Mouse (Mus musculus) left cerebral cortex, postnatal 10 days (tissue): ENCODE data around the gene Scube3. TPM values are rescaled to one million over a fixed set of nuclear protein-coding genes. Genes with fewer than 3 reads are reported as not detected.
"Not testable (repeated sequence)": the region's sequence is repeated elsewhere in the genome, so short reads cannot be mapped to it uniquely, and the experiment has no call there.

Experiments used
- DNase-seq, 2 experiments: peaks; one replicate each; pipeline ENCODE4 v3.0.0; 2021 to 2022; ENCODE audit warnings: low spot score in 2 of 2, mixed read lengths in 1 of 2; ENCODE audit errors: extremely low spot score in 1 of 2
- intact Hi-C: fragments of 180-260 bp; cut with DNase I; formaldehyde crosslinking; loops from one replicate; pipeline ENCODE4 v1.15.1; 2025
- total RNA-seq, 2 experiments: library from RNA; stranded (reverse); gene quantifications; 2 replicates each; pipeline ENCODE4 v1.2.3; 2021

Gene Scube3
- total RNA-seq, 2 experiments from 2014 or later = 2.2 to 2.4 TPM

- intact Hi-C loops = no loop called here
- peak in 1 of 2 experiments; percentile 85 for DNase-seq
Measured at GRCm38 (mm10) chr17:28207591-28208313, 65.8 kb downstream of the Scube3 start, which contains the start of gene Def6. Def6 (plus strand) TSS chr17:28207778.

- intact Hi-C loops = no loop called here
- no peak for DNase-seq
Measured at GRCm38 (mm10) chr17:28208314-28208612, 66.3 kb downstream of the Scube3 start.

- DNase-seq = no peak
- intact Hi-C loops = no loop called here
Measured at GRCm38 (mm10) chr17:28209457-28210110, 67.6 kb downstream of the Scube3 start.

GRCm38 (mm10) chr17:28211921-28212341 lies 70.0 kb downstream of the Scube3 start:
- intact Hi-C loops = no loop called here
- DNase-seq = no peak

- no peak for DNase-seq
- intact Hi-C loops = no loop called here
Measured at GRCm38 (mm10) chr17:28212391-28212790, 70.5 kb downstream of the Scube3 start.

- DNase-seq = no peak
- intact Hi-C loops = no loop called here
Measured at GRCm38 (mm10) chr17:28213236-28213635, 71.3 kb downstream of the Scube3 start.

- intact Hi-C loops = no loop called here
Measured at GRCm38 (mm10) chr17:28216791-28217190, 74.8 kb downstream of the Scube3 start.

GRCm38 (mm10) chr17:28217721-28218649 lies 76.0 kb downstream of the Scube3 start:
- intact Hi-C loops = no loop called here
- DNase-seq = peak in 1 of 2 experiments; percentile 79

More at GRCm38 (mm10) chr17:28216791-28217190, 74.8 kb downstream of the Scube3 start:
- DNase-seq = no peak

- intact Hi-C loops = loop anchor here (10.0 kb wide), 1 partner anchor 302 kb away; no protein-coding TSS in a partner anchor
- DNase-seq = not testable (repeated sequence)
Measured at GRCm38 (mm10) chr17:28222463-28222862, 80.5 kb downstream of the Scube3 start.

- intact Hi-C loops = loop anchor here (10.0 kb wide), 1 partner anchor 301 kb away; no protein-coding TSS in a partner anchor
- peak; percentile 75 to 94 for DNase-seq
Measured at GRCm38 (mm10) chr17:28223561-28224391, 81.8 kb downstream of the Scube3 start.

Other genes with a start within 250 kb of the Scube3 start
- gene Anks1, start 232.8 kb upstream of the Scube3 start, total RNA-seq = 10 to 100 TPM; 37.3 to 37.7 TPM
- 10 to 100 TPM; 35.2 to 38.3 TPM for gene Taf11, start 232.3 kb upstream of the Scube3 start, total RNA-seq
- gene Tcp11, start 61.5 kb upstream of the Scube3 start, total RNA-seq = 1 to 10 TPM; 1.6 to 2.4 TPM
- 10 to 100 TPM; 87.3 to 95.6 TPM for gene Zfp523, start 35.0 kb downstream of the Scube3 start, total RNA-seq
- 1 to 10 TPM; 4.9 to 5.4 TPM for gene Def6, start 65.6 kb downstream of the Scube3 start, total RNA-seq
- 10 to 100 TPM; 19.4 to 23.8 TPM for gene Ppard, start 90.6 kb downstream of the Scube3 start, total RNA-seq
- 10 to 100 TPM; 32.2 to 33.3 TPM for gene Fance, start 171.4 kb downstream of the Scube3 start, total RNA-seq
- 100 to 1,000 TPM; 454 to 468 TPM for gene Rpl10a, start 186.3 kb downstream of the Scube3 start, total RNA-seq
- 1 to 10 TPM; 3.0 to 3.3 TPM for gene Tead3, start 208.7 kb downstream of the Scube3 start, total RNA-seq
- not detected for gene Tulp1, start 223.1 kb downstream of the Scube3 start, total RNA-seq